Mouse (Mus musculus) hindbrain, embryonic 16.5 days (tissue): ENCODE measurements around the gene Tyms. TPM values are rescaled to one million over a fixed set of nuclear protein-coding genes. Genes with fewer than 3 reads are reported as not detected.
A peak's percentile ranks its signal among the peaks of the same experiment; 100 is the strongest.

ENCODE experiments used
- ATAC-seq: fragments of 200-750 bp; cut with Nextera tagmentation; 2 replicates; pipeline ENCODE4 v1.8.0; 2017; ENCODE audit warnings: moderate TSS enrichment, moderate library complexity
- H3K27ac ChIP-seq: fragments of 300-500 bp; sonication (generic); 2 replicates; pipeline ENCODE4 v1.5.1; 2014; ENCODE audit warnings: low read depth, mild to moderate bottlenecking, control low read depth, low read length, moderate library complexity
- H3K27me3 ChIP-seq: fragments of 300-500 bp; sonication (generic); replicated peaks from 2 replicates; pipeline ENCODE4 v1.6.1; 2014; ENCODE audit warnings: low read length; ENCODE audit not compliant: control insufficient read depth, insufficient read depth
- H3K36me3 ChIP-seq: fragments of 300-500 bp; sonication (generic); 2 replicates; pipeline ENCODE4 v1.6.1; 2014; ENCODE audit warnings: mild to moderate bottlenecking, low read length, moderate library complexity, mixed read lengths; ENCODE audit not compliant: control insufficient read depth, insufficient read depth
- H3K4me1 ChIP-seq: fragments of 300-500 bp; sonication (generic); 2 replicates; pipeline ENCODE4 v1.6.1; 2014; ENCODE audit warnings: low read depth, low read length; ENCODE audit not compliant: control insufficient read depth, insufficient read depth
- H3K4me2 ChIP-seq: fragments of 300-500 bp; sonication (generic); 2 replicates; pipeline ENCODE4 v1.6.1; 2014; ENCODE audit warnings: mild to moderate bottlenecking, low read length, control low read depth, moderate library complexity
- H3K4me3 ChIP-seq: fragments of 300-500 bp; sonication (generic); 2 replicates; pipeline ENCODE4 v1.5.1; 2014; ENCODE audit warnings: mild to moderate bottlenecking, low read length, control low read depth, moderate library complexity
- H3K9ac ChIP-seq: fragments of 300-500 bp; sonication (generic); 2 replicates; pipeline ENCODE4 v1.6.1; 2014; ENCODE audit warnings: low read depth, mild to moderate bottlenecking, control low read depth, low read length, moderate library complexity
- H3K9me3 ChIP-seq: fragments of 300-500 bp; sonication (generic); 2 replicates; pipeline ENCODE4 v1.6.1; 2014; ENCODE audit warnings: mild to moderate bottlenecking, low read length, moderate library complexity; ENCODE audit not compliant: control insufficient read depth
- WGBS: fragments of 180-500 bp; shearing (Covaris S2); extraction: QIAGEN DNeasy Blood & Tissue Kit; methylation state at CpG from one replicate; pipeline ENCODE4 v1.1.7; 2014; 5-methylcytosine and 5-hydroxymethylcytosine counted together
- polyA plus RNA-seq: library from polyadenylated mRNA; unstranded; fragments of >200 nt; fragmentation: Nextera tagmentation; extraction: Ambion mirVana; gene quantifications from 2 replicates; pipeline ENCODE4 v1.2.1, GENCODE M21; 2015

The Tyms gene
- polyA plus RNA-seq, 1 experiment from 2014 or later, result 39.4 TPM

- H3K4me1 ChIP-seq, result peaks cover 33% of the 10 kb centered on the region
- ATAC-seq, result no peak
These were observed 39.2 kb upstream of the Tyms start for GRCm38 (mm10) chr5:30112533-30113068.

GRCm38 (mm10) chr5:30111771-30112170 is 38.4 kb upstream of the Tyms start:
- WGBS, result 72% methylated on average over 3 of the region's 3 CpGs
- H3K9me3 ChIP-seq, result no peaks in the 10 kb centered on the region
- no peak overlapping the region for H3K4me3 ChIP-seq
- no peak for ATAC-seq
- no peak overlapping the region for H3K27ac ChIP-seq
- H3K36me3 ChIP-seq, result peaks cover 4% of the 10 kb centered on the region
- H3K9ac ChIP-seq, result no peak overlapping the region
- H3K4me2 ChIP-seq, result no peak overlapping the region; the same call in 1 of the 2 replicates
- H3K4me1 ChIP-seq, result peaks cover 42% of the 10 kb centered on the region
- peaks cover 8% of the 10 kb centered on the region for H3K27me3 ChIP-seq

More at GRCm38 (mm10) chr5:30112533-30113068, 39.2 kb upstream of the Tyms start:
- Histone ChIP-seq H3K9me3 (no peaks in the 10 kb centered on the region), H3K27ac (no peak overlapping the region), H3K9ac (no peak overlapping the region), H3K4me3 (no peak overlapping the region), H3K27me3 (peaks cover 8% of the 10 kb centered on the region), H3K4me2 (no peak overlapping the region), H3K36me3 (peaks cover 10% of the 10 kb centered on the region)
- WGBS, result 77% methylated on average over 3 of the region's 3 CpGs

GRCm38 (mm10) chr5:30111126-30111525 is 37.7 kb upstream of the Tyms start:
- Histone ChIP-seq H3K4me3 (peak overlapping the region; percentile 2; the same call in 1 of the 2 replicates), H3K27me3 (peaks cover 8% of the 10 kb centered on the region), H3K36me3 (no peaks in the 10 kb centered on the region), H3K4me2 (peak overlapping the region; percentile 46), H3K9me3 (no peaks in the 10 kb centered on the region), H3K4me1 (peaks cover 46% of the 10 kb centered on the region), H3K27ac (peak overlapping the region; percentile 63), H3K9ac (peak overlapping the region; percentile 45; the same call in 1 of the 2 replicates)
- ATAC-seq, result peak; percentile 30
- 5% methylated on average over 18 of the region's 18 CpGs for WGBS

- peaks cover 8% of the 10 kb centered on the region for H3K27me3 ChIP-seq
- peak overlapping the region; percentile 46 for H3K4me2 ChIP-seq
- peak overlapping the region; percentile 45; the same call in 1 of the 2 replicates for H3K9ac ChIP-seq
- 9% methylated on average over 22 of the region's 22 CpGs for WGBS
- no peak for ATAC-seq
- peak overlapping the region; percentile 2; the same call in 1 of the 2 replicates for H3K4me3 ChIP-seq
- peak overlapping the region; percentile 63 for H3K27ac ChIP-seq
- H3K36me3 ChIP-seq, result no peaks in the 10 kb centered on the region
- no peaks in the 10 kb centered on the region for H3K9me3 ChIP-seq
- peaks cover 51% of the 10 kb centered on the region for H3K4me1 ChIP-seq
These were observed 37.1 kb upstream of the Tyms start for GRCm38 (mm10) chr5:30110371-30111060.

GRCm38 (mm10) chr5:30109899-30110298 is 36.5 kb upstream of the Tyms start:
- peaks cover 55% of the 10 kb centered on the region for H3K4me1 ChIP-seq
- H3K4me2 ChIP-seq, result no peak overlapping the region; the same call in 1 of the 2 replicates
- H3K9ac ChIP-seq, result no peak overlapping the region
- WGBS, result 40% methylated on average over 2 of the region's 2 CpGs
- H3K4me3 ChIP-seq, result no peak overlapping the region
- peaks cover 12% of the 10 kb centered on the region for H3K27me3 ChIP-seq
- ATAC-seq, result no peak
- no peaks in the 10 kb centered on the region for H3K36me3 ChIP-seq
- H3K9me3 ChIP-seq, result no peaks in the 10 kb centered on the region
- no peak overlapping the region for H3K27ac ChIP-seq

DNA sequence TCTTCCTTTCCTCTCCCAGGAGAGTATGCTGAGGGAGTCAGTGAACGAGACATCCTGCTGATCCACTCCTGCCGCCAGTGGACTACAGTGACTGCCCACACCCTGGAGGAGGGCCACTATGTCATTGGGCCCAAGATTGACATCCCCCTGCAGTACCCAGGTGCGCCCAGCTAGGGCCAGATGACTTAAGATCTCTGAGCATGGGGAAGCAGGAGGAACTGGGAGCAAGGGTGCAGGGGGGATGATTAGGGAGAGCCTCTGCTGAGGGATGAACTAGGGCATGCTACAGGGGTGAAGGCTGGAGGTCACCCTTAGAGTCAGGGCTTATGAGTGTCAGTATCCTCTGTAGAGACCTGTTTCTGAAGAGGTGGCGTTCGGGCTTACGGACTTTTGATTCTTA is 34.8 kb upstream of the Tyms start:
- WGBS, result 61% methylated on average over 6 of the region's 6 CpGs
- Histone ChIP-seq H3K4me3 (no peak overlapping the region), H3K9me3 (no peaks in the 10 kb centered on the region), H3K27me3 (peaks cover 12% of the 10 kb centered on the region), H3K4me1 (peaks cover 44% of the 10 kb centered on the region), H3K4me2 (peak overlapping the region; percentile 25), H3K9ac (no peak overlapping the region), H3K36me3 (no peaks in the 10 kb centered on the region), H3K27ac (peak overlapping the region; percentile 80)
- ATAC-seq, result no peak

GRCm38 (mm10) chr5:30107611-30108041 is 34.2 kb upstream of the Tyms start:
- Histone ChIP-seq H3K4me1 (peaks cover 44% of the 10 kb centered on the region), H3K27me3 (peaks cover 12% of the 10 kb centered on the region), H3K36me3 (no peaks in the 10 kb centered on the region), H3K4me3 (peak overlapping the region; percentile 13; the same call in 1 of the 2 replicates), H3K4me2 (peak overlapping the region; percentile 96), H3K27ac (peak overlapping the region; percentile 80), H3K9ac (0 out of 2 replicates have a peak overlapping the region, but pooled peaks have one; percentile 22), H3K9me3 (no peaks in the 10 kb centered on the region)
- ATAC-seq, result peak; percentile 51
- WGBS, result 2% methylated on average over 5 of the region's 5 CpGs

GRCm38 (mm10) chr5:30107186-30107585 is 33.8 kb upstream of the Tyms start:
- peaks cover 10% of the 10 kb centered on the region for H3K27me3 ChIP-seq
- peak overlapping the region; percentile 80 for H3K27ac ChIP-seq
- H3K9ac ChIP-seq, result no peak overlapping the region; the same call in 1 of the 2 replicates
- 6% methylated on average over 7 of the region's 7 CpGs for WGBS
- peak; percentile 28; the same call in 1 of the 2 replicates for ATAC-seq
- H3K36me3 ChIP-seq, result no peaks in the 10 kb centered on the region
- no peaks in the 10 kb centered on the region for H3K9me3 ChIP-seq
- H3K4me3 ChIP-seq, result peak overlapping the region; percentile 75
- H3K4me2 ChIP-seq, result peak overlapping the region; percentile 96
- peaks cover 44% of the 10 kb centered on the region for H3K4me1 ChIP-seq

DNA sequence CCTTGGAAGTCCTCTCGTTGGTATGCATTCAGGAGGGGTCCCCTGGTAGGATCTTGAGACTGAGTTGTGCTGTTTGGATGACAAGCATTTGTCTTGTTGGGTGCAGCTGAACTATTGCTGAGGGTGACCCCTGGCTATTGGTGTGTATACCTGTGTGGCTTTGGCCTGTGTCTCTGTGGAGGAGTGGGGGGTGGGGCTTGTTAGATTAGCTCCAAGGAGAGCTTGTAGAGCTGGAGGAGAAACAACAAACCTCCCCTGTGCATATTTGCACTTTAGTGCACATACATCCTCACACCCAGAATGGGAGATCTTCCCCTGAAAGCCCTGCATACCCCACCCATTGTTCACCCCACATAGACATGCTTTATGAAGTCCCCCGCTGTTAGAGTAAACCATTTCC is 33.3 kb upstream of the Tyms start:
- no peaks in the 10 kb centered on the region for H3K36me3 ChIP-seq
- peak overlapping the region; percentile 96 for H3K4me2 ChIP-seq
- H3K4me1 ChIP-seq, result peaks cover 44% of the 10 kb centered on the region
- H3K4me3 ChIP-seq, result peak overlapping the region; percentile 75
- peaks cover 6% of the 10 kb centered on the region for H3K27me3 ChIP-seq
- peak overlapping the region; percentile 15; the same call in 1 of the 2 replicates for H3K9ac ChIP-seq
- H3K9me3 ChIP-seq, result no peaks in the 10 kb centered on the region
- peak overlapping the region; percentile 52 for H3K27ac ChIP-seq
- 0% methylated on average over 2 of the region's 2 CpGs for WGBS
- no peak for ATAC-seq
